Mouse (Mus musculus): ENCODE measurements around the gene Ebna1bp2. TPM values are rescaled to one million over a fixed set of nuclear protein-coding genes. Genes with fewer than 3 reads are reported as not detected.

Ebna1bp2 gene
- 172 TPM for polyA plus RNA-seq (2017; shearing (Covaris generic))

DNA sequence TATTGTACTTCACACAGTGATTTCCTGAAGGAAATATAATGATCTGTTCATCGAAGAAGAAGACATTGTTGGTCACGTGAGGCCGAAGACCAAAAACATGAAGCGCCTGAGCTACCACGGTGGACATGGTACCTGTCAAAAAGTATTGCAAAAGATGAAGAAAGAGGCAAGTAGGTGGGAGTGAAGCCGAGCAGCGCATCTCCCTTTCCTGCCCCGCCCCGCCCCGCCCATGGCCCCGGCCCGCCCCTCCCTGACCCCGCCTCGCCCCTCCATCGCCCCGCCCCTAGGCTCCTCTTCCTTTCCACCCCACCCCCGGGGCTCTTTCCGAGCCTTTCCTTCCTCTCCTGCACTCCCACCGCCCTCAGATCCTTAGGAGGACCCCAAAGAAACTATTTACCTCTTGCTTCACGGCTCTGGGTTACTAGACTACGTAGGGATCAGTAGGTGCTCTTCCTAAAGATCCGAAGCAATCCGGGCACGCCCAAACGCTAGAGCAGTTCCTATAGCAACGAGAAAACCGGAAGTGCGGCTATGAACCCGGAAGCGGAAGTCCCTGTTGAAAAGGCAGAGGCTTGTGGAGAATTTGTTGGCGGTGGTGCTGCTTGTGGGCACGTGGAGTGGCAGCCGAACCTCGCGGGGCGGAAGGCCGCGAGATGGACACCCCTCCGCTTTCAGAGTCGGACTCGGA lies at the start of gene Ebna1bp2, which contains the start of gene Cfap57:
Gene Ebna1bp2, plus strand, starts transcription at position 521 of the 688 bp plus-strand sequence.
Gene Cfap57, minus strand, starts transcription at position 499 of the 688 bp plus-strand sequence.

DNA sequence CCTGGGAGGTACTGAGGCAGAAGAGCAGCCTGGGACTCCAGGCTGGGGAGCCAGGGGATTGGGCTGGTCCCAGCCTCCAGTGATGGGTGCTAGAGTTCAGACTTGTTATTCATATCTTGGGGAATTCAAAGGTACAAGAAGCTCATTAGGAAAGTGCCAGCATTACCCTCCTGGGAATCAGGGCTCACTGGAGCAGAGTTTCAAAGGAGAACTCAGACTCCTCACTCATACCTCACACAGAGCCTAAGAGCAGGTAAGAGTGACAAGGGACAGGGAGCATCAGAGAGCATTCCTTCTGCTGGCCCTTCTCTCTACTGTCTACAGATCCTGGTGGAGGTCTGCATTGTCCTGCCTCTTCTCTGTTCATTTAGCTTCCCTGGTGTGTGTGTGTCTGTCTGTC lies 38.1 kb downstream of the Ebna1bp2 start, which contains the start of gene Olfr62:
Gene Olfr62, plus strand, starts transcription at position 301 of the 400 bp plus-strand sequence.

Other genes with a start within 250 kb of the Ebna1bp2 start
- 20.9 TPM for gene Szt2, start 211.5 kb upstream of the Ebna1bp2 start, polyA plus RNA-seq (2017; shearing (Covaris generic))
- gene Med8, start 211.5 kb upstream of the Ebna1bp2 start, polyA plus RNA-seq (2017; shearing (Covaris generic)), result 128 TPM
- gene Elovl1, start 192.7 kb upstream of the Ebna1bp2 start, polyA plus RNA-seq (2017; shearing (Covaris generic)), result 172 TPM
- gene Cdc20, start 183.4 kb upstream of the Ebna1bp2 start, polyA plus RNA-seq (2017; shearing (Covaris generic)), result 15.4 TPM
- not detected for gene Mpl, start 163.3 kb upstream of the Ebna1bp2 start, polyA plus RNA-seq (2017; shearing (Covaris generic))
- 0.17 TPM for gene Tie1, start 130.7 kb upstream of the Ebna1bp2 start, polyA plus RNA-seq (2017; shearing (Covaris generic))
- gene 2610528J11Rik, start 93.8 kb upstream of the Ebna1bp2 start, polyA plus RNA-seq (2017; shearing (Covaris generic)), result not detected
- gene Tmem125, start 76.8 kb upstream of the Ebna1bp2 start, polyA plus RNA-seq (2017; shearing (Covaris generic)), result not detected
- not detected for gene Cfap57, start within 50 bp of the Ebna1bp2 start, polyA plus RNA-seq (2017; shearing (Covaris generic))
- gene Olfr62, start 38.2 kb downstream of the Ebna1bp2 start, polyA plus RNA-seq (2017; shearing (Covaris generic)), result not detected
- gene Olfr1342, start 72.0 kb downstream of the Ebna1bp2 start, polyA plus RNA-seq (2017; shearing (Covaris generic)), result not detected
- gene Olfr1341, start 82.7 kb downstream of the Ebna1bp2 start, polyA plus RNA-seq (2017; shearing (Covaris generic)), result not detected
- not detected for gene Olfr1340, start 99.3 kb downstream of the Ebna1bp2 start, polyA plus RNA-seq (2017; shearing (Covaris generic))
- not detected for gene Olfr1339, start 111.4 kb downstream of the Ebna1bp2 start, polyA plus RNA-seq (2017; shearing (Covaris generic))
- not detected for gene Olfr1338, start 137.9 kb downstream of the Ebna1bp2 start, polyA plus RNA-seq (2017; shearing (Covaris generic))
- gene Olfr1337, start 161.8 kb downstream of the Ebna1bp2 start, polyA plus RNA-seq (2017; shearing (Covaris generic)), result not detected
- not detected for gene Olfr1335, start 189.1 kb downstream of the Ebna1bp2 start, polyA plus RNA-seq (2017; shearing (Covaris generic))
- gene Olfr1333, start 215.5 kb downstream of the Ebna1bp2 start, polyA plus RNA-seq (2017; shearing (Covaris generic)), result not detected
- gene Olfr1331, start 243.8 kb downstream of the Ebna1bp2 start, polyA plus RNA-seq (2017; shearing (Covaris generic)), result 0.09 TPM

Data from activated CD4-positive, CD25-positive, alpha-beta regulatory T cell, adult 9 weeks (primary cell).